Mouse (Mus musculus): ENCODE data around the gene Txndc2.

DNA sequence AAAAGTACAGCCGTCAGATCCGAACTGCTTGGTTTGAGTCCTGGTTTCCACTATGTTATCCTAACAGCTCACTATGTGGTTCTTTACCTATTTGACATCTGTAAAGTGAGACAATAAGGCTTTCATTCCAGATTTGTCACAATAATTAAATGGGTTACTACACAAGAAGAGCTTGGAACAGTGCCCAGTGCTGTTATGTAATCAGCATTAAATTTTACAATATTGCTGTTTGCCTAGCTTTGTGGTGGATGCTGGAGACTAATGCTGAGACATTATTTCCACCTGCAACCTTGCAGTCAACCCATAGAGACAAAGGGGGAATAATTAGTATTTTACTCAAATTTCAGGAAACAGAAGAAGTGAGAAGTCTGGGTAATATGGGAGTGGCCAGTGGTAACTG is 23.5 kb downstream of the Txndc2 start:
- TF ChIP-seq CTCF (IDR thresholded peaks at IDR 0.05; ENCODE audit: borderline replicate concordance, insufficient read depth, low read depth, low read length) (no peak), POLR2A (IDR thresholded peaks at IDR 0.05; ENCODE audit: borderline replicate concordance, insufficient read depth, low read length) (no peak)
